Mouse (Mus musculus): ENCODE measurements around the gene Dhdds. TPM values are rescaled to one million over a fixed set of nuclear protein-coding genes. Genes with fewer than 3 reads are reported as not detected.

The Dhdds gene
- 10 to 100 TPM; 57.8 to 62.6 TPM for total RNA-seq (2021)

- peak; percentile 93 to 94 for DNase-seq
Observed at GRCm38 (mm10) chr4:134000466-134001438, at the start of gene Dhdds. Dhdds (minus strand) TSS chr4:134000918.

- DNase-seq = no peak
Observed at GRCm38 (mm10) chr4:134047648-134048047, 46.9 kb upstream of the Dhdds start.

- no peak for DNase-seq
Observed at GRCm38 (mm10) chr4:134043041-134043440, 42.3 kb upstream of the Dhdds start.

GRCm38 (mm10) chr4:134041317-134042123 lies 40.8 kb upstream of the Dhdds start:
- no peak for DNase-seq

GRCm38 (mm10) chr4:134035953-134036352 lies 35.2 kb upstream of the Dhdds start:
- DNase-seq = peak; percentile 80 to 82

- DNase-seq = no peak
Observed at GRCm38 (mm10) chr4:134025802-134026201, 25.1 kb upstream of the Dhdds start.

- DNase-seq = no peak
Observed at GRCm38 (mm10) chr4:134020621-134021020, 19.9 kb upstream of the Dhdds start.

GRCm38 (mm10) chr4:134019641-134020351 lies 19.1 kb upstream of the Dhdds start:
- no peak for DNase-seq

GRCm38 (mm10) chr4:134019210-134019609 lies 18.5 kb upstream of the Dhdds start:
- no peak for DNase-seq

- no peak for DNase-seq
Observed at GRCm38 (mm10) chr4:134018779-134019145, 18.0 kb upstream of the Dhdds start, which contains the start of gene Lin28a. Lin28a (minus strand) TSS chr4:134018841.

- DNase-seq = no peak
Observed at GRCm38 (mm10) chr4:134018038-134018778, 17.5 kb upstream of the Dhdds start.

- no peak for DNase-seq
Observed at GRCm38 (mm10) chr4:134017201-134017865, 16.6 kb upstream of the Dhdds start.

- no peak for DNase-seq
Observed at GRCm38 (mm10) chr4:134016767-134017166, 16.0 kb upstream of the Dhdds start.

- no peak for DNase-seq
Observed at GRCm38 (mm10) chr4:134016208-134016607, 15.5 kb upstream of the Dhdds start.

- DNase-seq = no peak
Observed at GRCm38 (mm10) chr4:134012858-134013528, 12.3 kb upstream of the Dhdds start.

GRCm38 (mm10) chr4:134011450-134012414 lies 11.0 kb upstream of the Dhdds start:
- no peak for DNase-seq

- no peak for DNase-seq
Observed at GRCm38 (mm10) chr4:134009709-134010108, 9.0 kb upstream of the Dhdds start.

GRCm38 (mm10) chr4:134006845-134007244 lies 6.1 kb upstream of the Dhdds start:
- no peak for DNase-seq

Measured in layer of hippocampus, postnatal 36 days (tissue).